Mouse (Mus musculus): Measurements from ENCODE around the gene Arhgap27. TPM values are rescaled to one million over a fixed set of nuclear protein-coding genes. Genes with fewer than 3 reads are reported as not detected.

The Arhgap27 gene
- polyA plus RNA-seq, 1 experiment = not detected

GRCm38 (mm10) chr11:103356032-103356571, 7.4 kb downstream of the Arhgap27 start:
- Histone ChIP-seq H3K27ac (ENCODE audit: insufficient read depth, low read depth, low read length) (no peak overlapping the region), H3K4me1 (ENCODE audit: control insufficient read depth, insufficient read depth, low read length) (peaks cover 9% of the 10 kb centered on the region), H3K4me3 (ENCODE audit: insufficient read depth, low read depth, low read length) (no peak overlapping the region)
- WGBS = 55% methylated on average over 11 of the region's 11 CpGs
- no peak for TF ChIP-seq CTCF (IDR thresholded peaks at IDR 0.05; ENCODE audit: insufficient read depth, low read depth, low read length)
- no peak for TF ChIP-seq POLR2A (IDR thresholded peaks at IDR 0.05; ENCODE audit: insufficient read depth, low read depth, low read length)

GRCm38 (mm10) chr11:103355251-103355650, 8.2 kb downstream of the Arhgap27 start:
- 46% methylated on average over 11 of the region's 11 CpGs for WGBS

GRCm38 (mm10) chr11:103354033-103354432, 9.5 kb downstream of the Arhgap27 start:
- no peak for TF ChIP-seq CTCF (IDR thresholded peaks at IDR 0.05; ENCODE audit: insufficient read depth, low read depth, low read length)
- TF ChIP-seq POLR2A (IDR thresholded peaks at IDR 0.05; ENCODE audit: insufficient read depth, low read depth, low read length) = no peak
- H3K27ac ChIP-seq (ENCODE audit: insufficient read depth, low read depth, low read length) = no peak overlapping the region
- peaks cover 9% of the 10 kb centered on the region; the same call in 1 of the 2 replicates for H3K4me1 ChIP-seq (ENCODE audit: control insufficient read depth, insufficient read depth, low read length)
- WGBS = 81% methylated on average over 3 of the region's 3 CpGs
- H3K4me3 ChIP-seq (ENCODE audit: insufficient read depth, low read depth, low read length) = no peak overlapping the region

More at GRCm38 (mm10) chr11:103355251-103355650, 8.2 kb downstream of the Arhgap27 start:
- no peak overlapping the region for H3K4me3 ChIP-seq (ENCODE audit: insufficient read depth, low read depth, low read length)
- H3K4me1 ChIP-seq (ENCODE audit: control insufficient read depth, insufficient read depth, low read length) = peaks cover 9% of the 10 kb centered on the region; the same call in 1 of the 2 replicates
- TF ChIP-seq POLR2A (IDR thresholded peaks at IDR 0.05; ENCODE audit: insufficient read depth, low read depth, low read length) (no peak), CTCF (IDR thresholded peaks at IDR 0.05; ENCODE audit: insufficient read depth, low read depth, low read length) (no peak)
- H3K27ac ChIP-seq (ENCODE audit: insufficient read depth, low read depth, low read length) = no peak overlapping the region

GRCm38 (mm10) chr11:103352239-103352814, 11.2 kb downstream of the Arhgap27 start:
- WGBS = 75% methylated on average over 5 of the region's 5 CpGs
- Histone ChIP-seq H3K4me3 (ENCODE audit: insufficient read depth, low read depth, low read length) (no peak overlapping the region), H3K4me1 (ENCODE audit: control insufficient read depth, insufficient read depth, low read length) (peaks cover 3% of the 10 kb centered on the region; the same call in 1 of the 2 replicates), H3K27ac (ENCODE audit: insufficient read depth, low read depth, low read length) (no peak overlapping the region)
- TF ChIP-seq CTCF (IDR thresholded peaks at IDR 0.05; ENCODE audit: insufficient read depth, low read depth, low read length) (no peak), POLR2A (IDR thresholded peaks at IDR 0.05; ENCODE audit: insufficient read depth, low read depth, low read length) (no peak)

- H3K4me1 ChIP-seq (ENCODE audit: control insufficient read depth, insufficient read depth, low read length) = peaks cover 5% of the 10 kb centered on the region
- TF ChIP-seq POLR2A (IDR thresholded peaks at IDR 0.05; ENCODE audit: insufficient read depth, low read depth, low read length) = no peak
- no peak for TF ChIP-seq CTCF (IDR thresholded peaks at IDR 0.05; ENCODE audit: insufficient read depth, low read depth, low read length)
- H3K27ac ChIP-seq (ENCODE audit: insufficient read depth, low read depth, low read length) = no peak overlapping the region
- H3K4me3 ChIP-seq (ENCODE audit: insufficient read depth, low read depth, low read length) = no peak overlapping the region
- 86% methylated on average over 12 of the region's 12 CpGs for WGBS
These were observed 12.7 kb downstream of the Arhgap27 start for GRCm38 (mm10) chr11:103350711-103351315.

GRCm38 (mm10) chr11:103349699-103350098, 13.8 kb downstream of the Arhgap27 start:
- no peak for TF ChIP-seq POLR2A (IDR thresholded peaks at IDR 0.05; ENCODE audit: insufficient read depth, low read depth, low read length)
- Histone ChIP-seq H3K27ac (ENCODE audit: insufficient read depth, low read depth, low read length) (no peak overlapping the region), H3K4me1 (ENCODE audit: control insufficient read depth, insufficient read depth, low read length) (peaks cover 4% of the 10 kb centered on the region; the same call in 1 of the 2 replicates), H3K4me3 (ENCODE audit: insufficient read depth, low read depth, low read length) (no peak overlapping the region)
- WGBS = 80% methylated on average over 2 of the region's 2 CpGs

GRCm38 (mm10) chr11:103346657-103347056, 16.8 kb downstream of the Arhgap27 start:
- whole genome bisulfite sequencing = 63% methylated on average over 5 of the region's 5 CpGs
- no peak overlapping the region for H3K4me3 ChIP-seq (ENCODE audit: insufficient read depth, low read depth, low read length)

GRCm38 (mm10) chr11:103346236-103346635, 17.3 kb downstream of the Arhgap27 start:
- no peak overlapping the region for H3K27ac ChIP-seq (ENCODE audit: insufficient read depth, low read depth, low read length)
- peaks cover 4% of the 10 kb centered on the region; the same call in 1 of the 2 replicates for H3K4me1 ChIP-seq (ENCODE audit: control insufficient read depth, insufficient read depth, low read length)
- WGBS = 85% methylated on average over 7 of the region's 7 CpGs
- TF ChIP-seq POLR2A (IDR thresholded peaks at IDR 0.05; ENCODE audit: insufficient read depth, low read depth, low read length) (no peak), CTCF (IDR thresholded peaks at IDR 0.05; ENCODE audit: insufficient read depth, low read depth, low read length) (no peak)
- H3K4me3 ChIP-seq (ENCODE audit: insufficient read depth, low read depth, low read length) = no peak overlapping the region

More at GRCm38 (mm10) chr11:103346657-103347056, 16.8 kb downstream of the Arhgap27 start:
- H3K27ac ChIP-seq (ENCODE audit: insufficient read depth, low read depth, low read length) = no peak overlapping the region
- peaks cover 4% of the 10 kb centered on the region; the same call in 1 of the 2 replicates for H3K4me1 ChIP-seq (ENCODE audit: control insufficient read depth, insufficient read depth, low read length)
- TF ChIP-seq CTCF (IDR thresholded peaks at IDR 0.05; ENCODE audit: insufficient read depth, low read depth, low read length) = no peak
- TF ChIP-seq POLR2A (IDR thresholded peaks at IDR 0.05; ENCODE audit: insufficient read depth, low read depth, low read length) = no peak

GRCm38 (mm10) chr11:103345408-103346091, 17.9 kb downstream of the Arhgap27 start:
- TF ChIP-seq CTCF (IDR thresholded peaks at IDR 0.05; ENCODE audit: insufficient read depth, low read depth, low read length) = no peak
- no peak for TF ChIP-seq POLR2A (IDR thresholded peaks at IDR 0.05; ENCODE audit: insufficient read depth, low read depth, low read length)
- WGBS = 89% methylated on average over 7 of the region's 7 CpGs
- no peak overlapping the region for H3K4me3 ChIP-seq (ENCODE audit: insufficient read depth, low read depth, low read length)
- no peak overlapping the region for H3K27ac ChIP-seq (ENCODE audit: insufficient read depth, low read depth, low read length)
- peaks cover 4% of the 10 kb centered on the region; the same call in 1 of the 2 replicates for H3K4me1 ChIP-seq (ENCODE audit: control insufficient read depth, insufficient read depth, low read length)
